ENCODE assay signal across 11 mouse cellular contexts in the genomic region with DNA sequence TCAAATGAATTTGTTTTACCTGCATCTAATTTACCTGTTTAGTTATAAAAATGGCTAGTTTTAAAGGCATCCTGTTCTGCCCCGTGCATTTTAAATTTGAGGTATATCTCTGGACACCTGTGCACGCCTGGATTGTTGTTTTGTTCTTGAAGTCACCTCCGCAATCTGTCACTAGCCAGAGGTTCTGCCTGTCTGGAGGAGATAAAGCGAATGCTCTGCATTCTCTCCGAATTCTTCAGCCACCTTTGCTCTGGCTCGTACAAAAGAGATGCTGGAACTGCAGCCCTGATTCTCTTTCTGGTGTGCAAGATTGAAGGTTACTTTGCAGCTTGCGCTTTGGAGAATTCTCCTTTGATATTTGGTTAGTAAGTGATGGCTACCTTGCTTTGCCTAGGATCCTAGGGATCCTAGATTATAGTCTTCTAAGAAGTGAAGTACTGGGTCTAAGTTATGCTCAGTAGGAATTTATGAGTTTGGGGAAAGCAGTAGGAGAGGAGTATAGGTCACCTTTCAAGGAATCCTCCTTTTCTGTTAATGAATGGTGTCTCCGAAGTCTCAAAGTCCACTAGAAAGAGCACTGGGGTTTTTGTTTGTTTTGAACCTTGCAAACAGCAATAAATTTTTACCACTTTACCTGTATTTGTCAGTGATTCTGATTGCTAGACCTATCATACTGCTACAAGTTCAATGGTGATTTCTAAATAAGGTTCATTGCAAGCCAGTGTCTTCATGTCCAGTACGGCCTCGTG.
DNase-seq lines count a peak whose midpoint lies in the region; ATAC-seq and TF ChIP-seq lines count a peak whose summit lies in the region.
"Had no signal": no experiment of that assay in that cellular context is flagged by ENCODE, and none has a peak within 500 bp of the region (broad histone marks: within the 10 kb centered on the region; RNA-seq: fewer than 3 reads in every experiment).

No protein-coding gene starts in this region.

- no peaks in the 10 kb centered on the region for H3K79me2 ChIP-seq in heart, adult 2 months (replicated peaks; ENCODE audit: control insufficient read depth, insufficient read depth, low read length)

- DNase-seq in heart, adult 2 months = no peak
- DNase-seq in heart, postnatal 36 days = no peak
- no peak for DNase-seq in liver, embryonic 11.5 days (ENCODE audit: low spot score)
- DNase-seq in thymus, postnatal 4 days = no peak
- no peak for DNase-seq in gastrocnemius, adult 18-20 months (ENCODE audit: low spot score)

- peaks cover 4% of the 10 kb centered on the region for H3K4me1 ChIP-seq in heart, adult 2 months (ENCODE audit: control insufficient read depth, insufficient read depth, low read length)
- peaks cover 21% of the 10 kb centered on the region for H3K4me1 ChIP-seq in megakaryocyte, embryonic 14.5 days
- peaks cover 17% of the 10 kb centered on the region for H3K4me1 ChIP-seq in liver, embryonic 11.5 days (replicated peaks; ENCODE audit: control insufficient read depth, insufficient read depth, low read length)
- H3K4me1 ChIP-seq in neural tube, embryonic 13.5 days (replicated peaks) = peaks cover 7% of the 10 kb centered on the region
- H3K4me1 ChIP-seq: embryonic facial prominence, embryonic 15.5 days had no signal

- ATAC-seq in megakaryocyte, adult 5-6 weeks (ENCODE audit: poor library complexity, severe bottlenecking) = no peak
- no peak for ATAC-seq in liver, embryonic 11.5 days (replicated peaks; ENCODE audit: low FRiP score)
- no peak for ATAC-seq in neural tube, embryonic 13.5 days (ENCODE audit: low read depth)

- no peak for TF ChIP-seq POLR2A in heart, adult 2 months (IDR thresholded peaks at IDR 0.05; ENCODE audit: insufficient read depth, low read depth, low read length)

- H3K27ac ChIP-seq in heart, adult 2 months = peak overlapping the region; percentile 51; the same call in 1 of the 2 replicates
- 0 out of 2 replicates have a peak overlapping the region, but pooled peaks have one; percentile 19 for H3K27ac ChIP-seq in liver, embryonic 11.5 days (ENCODE audit: low read depth, low read length)
- H3K27ac ChIP-seq in neural tube, embryonic 13.5 days (replicated peaks) = no peak overlapping the region
- H3K27ac ChIP-seq: embryonic facial prominence, embryonic 15.5 days; macrophage; stomach, postnatal 0 days had no signal

- H3K36me3 ChIP-seq in heart, adult 2 months (ENCODE audit: control insufficient read depth, insufficient read depth, low read length) = peaks cover 4% of the 10 kb centered on the region; the same call in 1 of the 2 replicates
- H3K36me3 ChIP-seq in megakaryocyte, embryonic 14.5 days (replicated peaks; ENCODE audit: low read length) = peaks cover 18% of the 10 kb centered on the region
- H3K36me3 ChIP-seq in liver, embryonic 11.5 days (ENCODE audit: control insufficient read depth, insufficient read depth, low read length) = no peaks in the 10 kb centered on the region
- no peaks in the 10 kb centered on the region for H3K36me3 ChIP-seq in neural tube, embryonic 13.5 days
- H3K36me3 ChIP-seq: embryonic facial prominence, embryonic 15.5 days had no signal

- WGBS in heart, adult 2 months = 50% methylated on average over 10 of the region's 10 CpGs
- 37% methylated on average over 10 of the region's 10 CpGs for WGBS in liver, embryonic 11.5 days
- WGBS in neural tube, embryonic 13.5 days = 63% methylated on average over 10 of the region's 10 CpGs

- no peaks in the 10 kb centered on the region for H3K9me3 ChIP-seq in megakaryocyte, embryonic 14.5 days
- no peaks in the 10 kb centered on the region for H3K9me3 ChIP-seq in liver, embryonic 11.5 days (ENCODE audit: control insufficient read depth, low read length)
- no peaks in the 10 kb centered on the region for H3K9me3 ChIP-seq in neural tube, embryonic 13.5 days
- H3K9me3 ChIP-seq: embryonic facial prominence, embryonic 15.5 days had no signal

- H3K4me2 ChIP-seq in liver, embryonic 11.5 days = peak overlapping the region; percentile 77; the same call in 1 of the 2 replicates
- H3K4me2 ChIP-seq in neural tube, embryonic 13.5 days = peak overlapping the region; percentile 89; the same call in 1 of the 2 replicates

- TF ChIP-seq EP300 in heart, adult 2 months (IDR thresholded peaks at IDR 0.05; ENCODE audit: insufficient read depth, low read depth, low read length) = no peak

- no peak overlapping the region; the same call in 1 of the 2 replicates for H3K4me3 ChIP-seq in heart, adult 2 months
- peak overlapping the region; percentile 62 for H3K4me3 ChIP-seq in megakaryocyte, embryonic 14.5 days (replicated peaks)
- no peak overlapping the region for H3K4me3 ChIP-seq in liver, embryonic 11.5 days (ENCODE audit: low read depth, low read length)
- H3K4me3 ChIP-seq in neural tube, embryonic 13.5 days = no peak overlapping the region

- no peaks in the 10 kb centered on the region for H3K27me3 ChIP-seq in heart, adult 2 months (ENCODE audit: control insufficient read depth, insufficient read depth, low read length)
- peaks cover 2% of the 10 kb centered on the region for H3K27me3 ChIP-seq in megakaryocyte, embryonic 14.5 days (replicated peaks)
- H3K27me3 ChIP-seq in liver, embryonic 11.5 days (replicated peaks; ENCODE audit: control insufficient read depth, insufficient read depth, low read length) = no peaks in the 10 kb centered on the region; the same call in 1 of the 2 replicates
- H3K27me3 ChIP-seq in neural tube, embryonic 13.5 days = peaks cover 15% of the 10 kb centered on the region

- intact Hi-C loops in heart, adult 2 months (cut with DNase I) = loop anchor here (5.0 kb wide), 1 partner anchor 144 kb away; a partner anchor contains a TSS
- intact Hi-C loops in heart, postnatal 36 days (cut with DNase I) = no loop called here

- no peak for TF ChIP-seq CTCF in heart, adult 2 months (IDR thresholded peaks at IDR 0.05)

- no peak overlapping the region for H3K9ac ChIP-seq in heart, adult 2 months (ENCODE audit: low read depth, low read length)
- no peak overlapping the region for H3K9ac ChIP-seq in liver, embryonic 11.5 days (ENCODE audit: low read depth, low read length)
- no peak overlapping the region for H3K9ac ChIP-seq in neural tube, embryonic 13.5 days
